Mouse (Mus musculus) heart, postnatal 0 days (tissue): ENCODE data around the gene Rbfox1. TPM values are rescaled to one million over a fixed set of nuclear protein-coding genes. Genes with fewer than 3 reads are reported as not detected.

Source experiments
- ATAC-seq: fragments of 200-750 bp; cut with Nextera tagmentation; 2 replicates; pipeline ENCODE4 v1.8.0; 2017; ENCODE audit warnings: low read depth, moderate number of reproducible peaks, moderate library complexity; ENCODE audit not compliant: insufficient read depth
- DNase-seq: peaks from one replicate; pipeline ENCODE4 v3.0.0-alpha.2; 2016; ENCODE audit warnings: low spot score
- H3K27ac ChIP-seq: fragments of 300-500 bp; sonication (generic); 2 replicates; pipeline ENCODE4 v1.5.1; 2014; ENCODE audit warnings: low read depth, mild to moderate bottlenecking
- H3K27me3 ChIP-seq: fragments of 300-500 bp; sonication (generic); 2 replicates; pipeline ENCODE4 v1.6.1; 2014; ENCODE audit warnings: low read length, mixed read lengths; ENCODE audit not compliant: control insufficient read depth, insufficient read depth
- H3K36me3 ChIP-seq: fragments of 300-500 bp; sonication (generic); replicated peaks from 2 replicates; pipeline ENCODE4 v1.6.1; 2014; ENCODE audit warnings: low read length, mixed read lengths; ENCODE audit not compliant: control insufficient read depth, insufficient read depth
- H3K4me1 ChIP-seq: fragments of 300-500 bp; sonication (generic); 2 replicates; pipeline ENCODE4 v1.6.1; 2014; ENCODE audit warnings: antibody characterized with exemption; ENCODE audit not compliant: control insufficient read depth, insufficient read depth
- H3K4me2 ChIP-seq: fragments of 300-500 bp; sonication (generic); 2 replicates; pipeline ENCODE4 v1.6.1; 2014; ENCODE audit warnings: low read depth, mild to moderate bottlenecking, low read length, moderate library complexity
- H3K4me3 ChIP-seq: fragments of 300-500 bp; sonication (generic); 2 replicates; pipeline ENCODE4 v1.5.1; 2014; ENCODE audit warnings: low read depth, low read length
- H3K9ac ChIP-seq: fragments of 300-500 bp; sonication (generic); replicated peaks from 2 replicates; pipeline ENCODE4 v1.6.1; 2014; ENCODE audit warnings: low read depth, low read length, mixed read lengths
- H3K9me3 ChIP-seq: fragments of 300-500 bp; sonication (generic); replicated peaks from 2 replicates; pipeline ENCODE4 v1.6.1; 2016; ENCODE audit warnings: low read length; ENCODE audit not compliant: control insufficient read depth
- CTCF ChIP-seq: IDR thresholded peaks from 2 replicates; pipeline ENCODE4 v1.5.1; 2016; ENCODE audit warnings: antibody characterized with exemption, control low read depth, low read depth
- EP300 ChIP-seq: IDR thresholded peaks from 2 replicates; pipeline ENCODE4 v1.6.1; 2016; ENCODE audit warnings: antibody characterized with exemption, low read depth
- WGBS: fragments of 180-500 bp; shearing (Covaris S2); extraction: QIAGEN DNeasy Blood & Tissue Kit; methylation state at CpG from one replicate; pipeline ENCODE4 v1.1.7; 2014; 5-methylcytosine and 5-hydroxymethylcytosine counted together
- polyA plus RNA-seq: library from polyadenylated mRNA; unstranded; fragments of >200 nt; fragmentation: Nextera tagmentation; extraction: Ambion mirVana; gene quantifications from 2 replicates; pipeline ENCODE4 v1.2.1, GENCODE M21; 2015
- total RNA-seq: library from RNA; depleted of rRNA; stranded (reverse); fragments of >200 nt; gene quantifications from 2 replicates; pipeline ENCODE4 v1.2.3, GENCODE M21; 2014; ENCODE audit warnings: low replicate concordance

Rbfox1 gene
- total and polyA plus RNA-seq, 2 experiments from 2014 or later: 6.0 to 15.3 TPM

DNA sequence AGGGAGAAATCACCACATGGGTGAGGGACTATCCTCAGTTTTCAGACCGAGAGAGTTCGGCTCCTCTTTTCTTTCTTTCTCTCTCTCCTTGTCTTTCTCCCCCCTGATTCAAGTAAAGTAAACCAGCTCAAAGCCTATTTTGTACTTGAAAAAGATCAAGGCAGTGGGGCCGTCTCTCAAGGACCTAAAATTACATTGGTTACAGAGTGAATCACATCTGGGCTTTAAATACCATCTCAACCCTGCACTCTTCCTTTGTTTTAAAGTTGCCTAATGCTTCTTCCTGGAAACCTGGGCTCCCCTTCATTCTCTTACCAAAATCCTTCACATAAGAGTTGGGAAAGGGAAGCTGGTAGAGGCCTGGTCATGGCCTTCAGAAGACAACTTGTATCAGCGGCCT, 1267.2 kb downstream of the Rbfox1 start:
- peaks cover 6% of the 10 kb centered on the region; the same call in 1 of the 2 replicates for H3K4me1 ChIP-seq
- H3K4me2 ChIP-seq: no peak overlapping the region
- no peak overlapping the region for H3K27ac ChIP-seq
- no peak for ATAC-seq
- no peaks in the 10 kb centered on the region for H3K9me3 ChIP-seq
- H3K27me3 ChIP-seq: no peaks in the 10 kb centered on the region
- H3K9ac ChIP-seq: no peak overlapping the region
- 91% methylated on average over 4 of the region's 4 CpGs for WGBS
- no peaks in the 10 kb centered on the region for H3K36me3 ChIP-seq
- TF ChIP-seq CTCF: no peak
- TF ChIP-seq EP300: no peak
- DNase-seq: no peak
- no peak overlapping the region for H3K4me3 ChIP-seq

GRCm38 (mm10) chr16:7154671-7155070, 1269.5 kb downstream of the Rbfox1 start:
- H3K9me3 ChIP-seq: no peaks in the 10 kb centered on the region
- no peak overlapping the region for H3K9ac ChIP-seq
- H3K4me3 ChIP-seq: no peak overlapping the region
- ATAC-seq: no peak
- H3K27me3 ChIP-seq: no peaks in the 10 kb centered on the region
- no peak overlapping the region for H3K4me2 ChIP-seq
- 68% methylated on average over 3 of the region's 3 CpGs for WGBS
- H3K4me1 ChIP-seq: peaks cover 6% of the 10 kb centered on the region; the same call in 1 of the 2 replicates
- no peaks in the 10 kb centered on the region for H3K36me3 ChIP-seq
- DNase-seq: peak; percentile 36
- peak overlapping the region; percentile 46 for H3K27ac ChIP-seq
- TF ChIP-seq EP300 (no peak), CTCF (no peak)

DNA sequence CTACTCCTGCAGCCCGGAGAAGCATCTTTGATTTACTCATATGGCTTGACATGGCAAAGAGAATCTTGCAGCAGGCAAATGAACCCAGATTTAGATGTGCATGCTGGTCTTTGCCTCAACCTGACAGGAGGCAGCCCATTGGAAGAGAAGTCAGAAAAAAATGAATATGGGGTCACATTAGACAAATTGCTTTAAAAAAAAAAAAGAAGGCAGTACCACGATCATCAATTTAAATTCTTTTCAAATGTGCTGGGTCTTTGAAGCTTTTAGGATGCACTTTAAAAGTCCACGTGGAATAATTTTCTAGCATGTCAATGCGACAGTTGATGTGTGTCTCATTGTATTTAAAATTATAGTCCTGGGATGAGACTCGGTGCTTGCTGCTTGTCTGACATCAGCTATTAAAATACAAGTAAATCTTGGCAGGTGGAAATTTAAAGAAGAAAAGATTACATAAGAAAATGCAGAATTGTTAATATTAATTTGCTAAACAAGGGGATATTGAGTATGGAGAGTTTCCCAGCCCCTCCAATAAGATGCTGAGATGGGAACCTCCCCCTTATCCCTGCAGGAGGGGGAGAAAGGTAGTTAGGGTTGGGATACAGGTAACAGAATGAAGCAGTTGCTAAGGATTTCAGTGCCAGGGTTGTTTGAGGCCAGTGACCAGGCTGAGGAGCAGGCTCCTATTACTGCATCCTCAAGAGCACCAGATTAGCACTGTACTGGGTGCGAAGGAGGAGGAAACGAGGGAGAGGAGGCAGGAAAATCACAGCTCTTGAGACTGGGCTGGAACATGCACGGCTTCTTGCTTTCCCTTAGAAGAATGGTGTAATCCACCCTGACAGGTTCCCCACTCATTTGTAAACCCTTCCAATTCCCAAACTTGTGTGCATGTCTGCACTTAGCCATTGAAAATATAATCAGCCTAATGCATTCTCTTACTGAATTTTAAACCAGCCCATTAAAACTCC, 1274.0 kb downstream of the Rbfox1 start:
- Histone ChIP-seq H3K4me2 (no peak overlapping the region), H3K4me3 (no peak overlapping the region), H3K27me3 (no peaks in the 10 kb centered on the region), H3K4me1 (peaks cover 9% of the 10 kb centered on the region; the same call in 1 of the 2 replicates), H3K27ac (no peak overlapping the region), H3K9me3 (no peaks in the 10 kb centered on the region), H3K9ac (no peak overlapping the region), H3K36me3 (no peaks in the 10 kb centered on the region)
- TF ChIP-seq CTCF (no peak), EP300 (no peak)
- DNase-seq (no peak), ATAC-seq (no peak)
- 86% methylated on average over 8 of the region's 8 CpGs for WGBS

DNA sequence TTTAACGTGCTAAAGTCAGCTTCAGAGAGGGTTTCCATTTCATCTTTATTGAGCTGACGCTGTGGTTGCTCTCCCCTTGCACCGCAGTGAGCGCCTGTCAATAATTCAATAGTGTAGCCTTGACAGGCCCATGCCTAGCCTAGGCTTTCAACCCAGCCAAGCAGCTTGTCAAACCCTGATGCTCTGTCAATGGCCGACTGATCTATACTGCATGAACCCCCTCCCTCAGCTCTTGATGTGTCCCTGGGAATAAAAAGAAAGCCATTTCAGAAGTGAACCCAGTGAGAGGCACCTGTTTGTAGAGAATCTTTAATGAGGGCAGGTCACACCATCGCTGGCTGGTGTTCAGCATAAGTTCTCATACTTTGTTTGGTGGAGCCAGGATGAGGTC, 1274.7 kb downstream of the Rbfox1 start:
- Histone ChIP-seq H3K9me3 (no peaks in the 10 kb centered on the region), H3K4me1 (peaks cover 9% of the 10 kb centered on the region; the same call in 1 of the 2 replicates), H3K36me3 (no peaks in the 10 kb centered on the region), H3K4me3 (no peak overlapping the region), H3K27me3 (no peaks in the 10 kb centered on the region), H3K27ac (no peak overlapping the region), H3K4me2 (no peak overlapping the region), H3K9ac (no peak overlapping the region)
- WGBS: 79% methylated on average over 6 of the region's 6 CpGs
- no peak for ATAC-seq
- no peak for DNase-seq
- TF ChIP-seq CTCF (no peak), EP300 (no peak)

GRCm38 (mm10) chr16:7162168-7162567, 1277.0 kb downstream of the Rbfox1 start:
- 66% methylated on average over 4 of the region's 4 CpGs for WGBS
- no peaks in the 10 kb centered on the region for H3K27me3 ChIP-seq

More at GRCm38 (mm10) chr16:7162168-7162567, 1277.0 kb downstream of the Rbfox1 start:
- no peak for ATAC-seq
- no peak for DNase-seq
- Histone ChIP-seq H3K4me1 (peaks cover 9% of the 10 kb centered on the region; the same call in 1 of the 2 replicates), H3K9ac (no peak overlapping the region), H3K9me3 (no peaks in the 10 kb centered on the region), H3K4me3 (no peak overlapping the region), H3K36me3 (no peaks in the 10 kb centered on the region), H3K27ac (no peak overlapping the region), H3K4me2 (no peak overlapping the region)
- TF ChIP-seq CTCF: no peak
- TF ChIP-seq EP300: no peak
